Comparison of ENCODE assay signal across 8 mouse cellular contexts in the genomic region with DNA sequence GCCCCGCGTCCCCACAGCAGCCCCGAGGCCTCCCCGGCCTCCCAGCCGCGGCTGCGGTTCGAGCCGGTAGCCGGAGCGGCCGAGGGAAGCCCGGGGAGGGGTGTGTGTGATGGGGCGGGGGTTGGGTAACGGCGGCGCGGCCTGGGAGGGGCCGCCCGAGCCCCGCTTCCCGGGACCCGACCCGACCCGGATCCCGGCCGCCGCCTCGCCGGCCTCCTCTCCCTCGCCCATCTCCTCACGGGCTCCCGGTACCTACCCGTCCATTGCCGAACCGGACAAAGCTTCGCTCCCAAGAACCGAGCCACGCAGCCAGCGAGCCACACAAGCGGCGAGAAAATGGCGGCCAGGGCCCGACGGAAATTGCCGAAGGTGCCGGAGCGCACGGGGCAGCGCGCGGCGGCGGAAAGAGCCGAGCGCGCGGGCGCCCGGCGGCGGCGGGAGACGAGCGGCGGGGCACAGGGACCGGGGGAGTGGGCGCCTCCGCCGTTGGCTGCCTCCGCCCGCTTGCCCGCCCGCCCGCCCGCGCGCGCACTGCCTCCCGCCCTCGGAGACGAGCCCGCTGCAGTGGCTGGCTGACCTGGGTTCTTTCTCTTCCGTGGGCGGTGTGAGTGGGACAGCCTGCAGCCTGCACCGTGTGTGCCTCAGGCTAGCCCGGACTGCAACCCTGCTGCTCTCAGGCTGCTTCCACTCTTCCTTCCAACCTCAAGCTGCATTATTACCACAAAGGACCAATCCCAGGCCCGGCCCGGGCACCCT. TPM values are rescaled to one million over a fixed set of nuclear protein-coding genes. Genes with fewer than 3 reads are reported as not detected.
A peak's percentile ranks its signal among the peaks of the same experiment; 100 is the strongest.
DNase-seq lines count a peak whose midpoint lies in the region; ATAC-seq and TF ChIP-seq lines count a peak whose summit lies in the region.

No protein-coding gene starts in this region.

- peak; percentile 67 for DNase-seq in CH12.LX (ENCODE audit: extremely low read depth)
- DNase-seq in c-Kit-positive CD71-positive TER-119-negative erythroid progenitor cells, embryonic 14.5 days (ENCODE audit: low read depth) = peak; percentile 51
- DNase-seq in forebrain, embryonic 11.5 days (ENCODE audit: low spot score) = peak; percentile 93
- DNase-seq in kidney, postnatal 25 days = peak; percentile 89 to 93
- DNase-seq in liver, embryonic 14.5 days (ENCODE audit: low read depth in 3 of 3, low spot score in 3 of 3) = peak; percentile 51 to 57 (median 51)
- DNase-seq in neural tube, embryonic 10.5 days (ENCODE audit: extremely low spot score, low spot score) = peak; percentile 86

- dilution Hi-C loops in CH12.LX (cut with MboI; ENCODE audit: extremely low pct_ligation_motif_present, extremely low pct_unique_long_range_greater_than_20kb, low sequenced_read_pairs) = no loop called here

- peak overlapping the region; percentile 87 for H3K9ac ChIP-seq in CH12.LX (ENCODE audit: insufficient read depth, low read depth)
- H3K9ac ChIP-seq in forebrain, embryonic 11.5 days (ENCODE audit: low read length) = peak overlapping the region; percentile 100
- H3K9ac ChIP-seq in heart, embryonic 16.5 days (ENCODE audit: low read length) = peak overlapping the region; percentile 99
- H3K9ac ChIP-seq in liver, embryonic 14.5 days (replicated peaks) = peak overlapping the region; percentile 91
- peak overlapping the region; percentile 94 for H3K9ac ChIP-seq in stomach, embryonic 15.5 days

- in situ Hi-C loops in CH12.LX (cut with MboI; ENCODE audit: low pct_ligation_motif_present, low pct_unique_long_range_greater_than_20kb, low sequenced_read_pairs) = no loop called here

- peak; percentile 68; the same call in 1 of the 2 replicates for TF ChIP-seq POLR2A in CH12.LX (IDR thresholded peaks at IDR 0.05; ENCODE audit: low read depth, low read length)

- H3K79me2 ChIP-seq in CH12.LX (replicated peaks; ENCODE audit: control insufficient read depth, extremely low read depth, insufficient read depth, poor library complexity, severe bottlenecking) = peaks cover 30% of the 10 kb centered on the region

- TF ChIP-seq RAD21 in CH12.LX (IDR thresholded peaks at IDR 0.05; ENCODE audit: low read depth, low read length) = no peak

- no peak for TF ChIP-seq CTCF in CH12.LX (conservative IDR thresholded peaks at IDR 0.05 in 1 of 2, IDR thresholded peaks at IDR 0.05 in 1 of 2; ENCODE audit: low read depth in 2 of 2, low read length in 2 of 2)
- TF ChIP-seq CTCF in liver, embryonic 14.5 days (IDR thresholded peaks at IDR 0.05; ENCODE audit: low read depth) = no peak

- peak overlapping the region; percentile 22 for H3K4me2 ChIP-seq in CH12.LX (ENCODE audit: insufficient read depth, low read depth, poor library complexity, severe bottlenecking)
- H3K4me2 ChIP-seq in forebrain, embryonic 11.5 days (ENCODE audit: low read depth, low read length, severe bottlenecking) = peak overlapping the region; percentile 62
- peak overlapping the region; percentile 90 for H3K4me2 ChIP-seq in heart, embryonic 16.5 days (ENCODE audit: low read depth, low read length)
- H3K4me2 ChIP-seq in liver, embryonic 14.5 days (ENCODE audit: low read depth) = peak overlapping the region; percentile 69
- peak overlapping the region; percentile 61 for H3K4me2 ChIP-seq in stomach, embryonic 15.5 days

- H3K4me1 ChIP-seq in CH12.LX (ENCODE audit: control insufficient read depth in 1 of 2, insufficient read depth in 2 of 2) = peaks cover 7 to 26% of the 10 kb centered on the region in 2 experiments
- peaks cover 3% of the 10 kb centered on the region; the same call in 1 of the 2 replicates for H3K4me1 ChIP-seq in forebrain, embryonic 11.5 days (replicated peaks; ENCODE audit: control insufficient read depth, insufficient read depth, low read length)
- H3K4me1 ChIP-seq in heart, embryonic 16.5 days (ENCODE audit: control insufficient read depth, insufficient read depth, low read length) = peaks cover 10% of the 10 kb centered on the region
- H3K4me1 ChIP-seq in liver, embryonic 14.5 days (replicated peaks; ENCODE audit: control insufficient read depth in 2 of 2, insufficient read depth in 2 of 2, low read length in 1 of 2) = peaks cover 3 to 10% of the 10 kb centered on the region in 2 experiments; a peak in 3 of 4 replicates
- peaks cover 3% of the 10 kb centered on the region; the same call in 1 of the 2 replicates for H3K4me1 ChIP-seq in stomach, embryonic 15.5 days

- H3K4me3 ChIP-seq in CH12.LX (replicated peaks in 1 of 3; ENCODE audit: low read depth in 2 of 3, low read length in 2 of 3, poor library complexity in 1 of 3) = peak overlapping the region; percentile 55 to 100 (median 75)
- peak overlapping the region; percentile 97 for H3K4me3 ChIP-seq in forebrain, embryonic 11.5 days (ENCODE audit: low read depth, low read length)
- peak overlapping the region; percentile 92 for H3K4me3 ChIP-seq in heart, embryonic 16.5 days (ENCODE audit: low read length)
- H3K4me3 ChIP-seq in liver, embryonic 14.5 days (ENCODE audit: insufficient read depth in 1 of 2, low read depth in 2 of 2, low read length in 2 of 2) = peak overlapping the region; percentile 68 to 93
- H3K4me3 ChIP-seq in stomach, embryonic 15.5 days (replicated peaks) = peak overlapping the region; percentile 94

- ATAC-seq in forebrain, embryonic 11.5 days (replicated peaks; ENCODE audit: low FRiP score) = peak; percentile 93
- peak; percentile 92 for ATAC-seq in heart, embryonic 16.5 days (replicated peaks; ENCODE audit: extremely low read depth, insufficient read depth, low FRiP score)
- ATAC-seq in liver, embryonic 14.5 days (ENCODE audit: insufficient read depth) = peak; percentile 87
- ATAC-seq in stomach, embryonic 15.5 days (ENCODE audit: insufficient read depth, low FRiP score, low read depth) = peak; percentile 91

- H3K36me3 ChIP-seq in CH12.LX (replicated peaks in 1 of 2; ENCODE audit: control insufficient read depth in 1 of 2, insufficient read depth in 1 of 2, low read length in 1 of 2) = peaks cover 0 to 9% of the 10 kb centered on the region in 2 experiments
- H3K36me3 ChIP-seq in forebrain, embryonic 11.5 days (ENCODE audit: control insufficient read depth, insufficient read depth, low read length) = no peaks in the 10 kb centered on the region
- 0 out of 2 replicates have a peak, but pooled peaks cover 3% of the 10 kb centered on the region for H3K36me3 ChIP-seq in heart, embryonic 16.5 days (ENCODE audit: control insufficient read depth, insufficient read depth)
- H3K36me3 ChIP-seq in liver, embryonic 14.5 days (replicated peaks; ENCODE audit: control insufficient read depth, insufficient read depth, low read depth) = no peaks in the 10 kb centered on the region
- H3K36me3 ChIP-seq in stomach, embryonic 15.5 days = no peaks in the 10 kb centered on the region

- TF ChIP-seq EP300 in CH12.LX (IDR thresholded peaks at IDR 0.05; ENCODE audit: low read length) = no peak
- TF ChIP-seq EP300 in liver, embryonic 14.5 days (IDR thresholded peaks at IDR 0.05; ENCODE audit: low read depth) = no peak

- no peaks in the 10 kb centered on the region for H3K27me3 ChIP-seq in CH12.LX (replicated peaks)
- no peaks in the 10 kb centered on the region for H3K27me3 ChIP-seq in forebrain, embryonic 11.5 days (ENCODE audit: control insufficient read depth, insufficient read depth, low read length)
- no peaks in the 10 kb centered on the region for H3K27me3 ChIP-seq in heart, embryonic 16.5 days (ENCODE audit: control insufficient read depth, insufficient read depth, low read length)
- H3K27me3 ChIP-seq in liver, embryonic 14.5 days (ENCODE audit: control insufficient read depth, insufficient read depth, low read length) = no peaks in the 10 kb centered on the region
- no peaks in the 10 kb centered on the region for H3K27me3 ChIP-seq in stomach, embryonic 15.5 days (replicated peaks)

- H3K27ac ChIP-seq in CH12.LX (ENCODE audit: insufficient read depth, low read depth) = peak overlapping the region; percentile 60
- H3K27ac ChIP-seq in forebrain, embryonic 11.5 days (ENCODE audit: low read depth, low read length) = peak overlapping the region; percentile 98
- H3K27ac ChIP-seq in heart, embryonic 16.5 days (ENCODE audit: low read length) = peak overlapping the region; percentile 97
- H3K27ac ChIP-seq in liver, embryonic 14.5 days = peak overlapping the region; percentile 56
- H3K27ac ChIP-seq in stomach, embryonic 15.5 days = peak overlapping the region; percentile 96

- no peaks in the 10 kb centered on the region for H3K9me3 ChIP-seq in CH12.LX (replicated peaks; ENCODE audit: low read length)
- no peaks in the 10 kb centered on the region for H3K9me3 ChIP-seq in forebrain, embryonic 11.5 days (ENCODE audit: control insufficient read depth, low read length)
- no peaks in the 10 kb centered on the region for H3K9me3 ChIP-seq in heart, embryonic 16.5 days (replicated peaks; ENCODE audit: control insufficient read depth, low read length)
- no peaks in the 10 kb centered on the region for H3K9me3 ChIP-seq in liver, embryonic 14.5 days (ENCODE audit: control insufficient read depth, low read length)
- H3K9me3 ChIP-seq in stomach, embryonic 15.5 days = no peaks in the 10 kb centered on the region

- under 1% methylated on average over 50 of the region's 89 CpGs for WGBS in forebrain, embryonic 11.5 days
- under 1% methylated on average over 64 of the region's 89 CpGs for WGBS in heart, embryonic 16.5 days
- under 1% methylated on average over 71 of the region's 89 CpGs for WGBS in liver, embryonic 14.5 days (ENCODE audit: insufficient replicate concordance)
- under 1% methylated on average over 77 of the region's 89 CpGs for WGBS in stomach, embryonic 15.5 days

TF ChIP-seq in CH12.LX, 34 proteins besides CTCF, POLR2A, EP300 and RAD21 (continues in another document):
- peak; percentile 63; the same call in 1 of the 2 replicates for TF ChIP-seq UBTF (IDR thresholded peaks at IDR 0.05; ENCODE audit: low read depth, low read length)
- 0 out of 2 replicates have a peak, but pooled peaks have one; percentile 0 for TF ChIP-seq MXI1 (IDR thresholded peaks at IDR 0.05; ENCODE audit: low read depth, low read length)
- TF ChIP-seq CHD1 (IDR thresholded peaks at IDR 0.05; ENCODE audit: low read depth, low read length) = no peak
- TF ChIP-seq MYC (IDR thresholded peaks at IDR 0.05; ENCODE audit: low read depth, low read length) = no peak
- TF ChIP-seq MEF2A (IDR thresholded peaks at IDR 0.05; ENCODE audit: borderline replicate concordance, low read depth, low read length) = no peak
- TF ChIP-seq MAX (IDR thresholded peaks at IDR 0.05; ENCODE audit: low read length) = peak; percentile 22; the same call in 1 of the 2 replicates
- peak; percentile 34; the same call in 1 of the 2 replicates for TF ChIP-seq SIN3A (IDR thresholded peaks at IDR 0.05; ENCODE audit: low read length)

RNA-seq across cellular contexts. Expression of gene Ptbp2, which starts 1.1 kb away (rescaled TPM):
- total RNA-seq in CH12.LX (2012; rRNA removed) = 17.2 and 17.7 TPM in 2 replicates
- 35.9 and 47.4 TPM in 2 replicates for total RNA-seq in CH12.LX (2014; rRNA removed)
- polyA plus RNA-seq in CH12.LX (2012; ENCODE audit: insufficient read length, low read depth) = 29.8 and 33.0 TPM in 2 replicates
- 367 and 392 TPM in 2 replicates for polyA plus RNA-seq in forebrain, embryonic 11.5 days (2014; fragmentation: Nextera tagmentation; extraction: Ambion mirVana)
- 42.6 and 48.1 TPM in 2 replicates for polyA plus RNA-seq in heart, embryonic 16.5 days (2015; fragmentation: Nextera tagmentation; extraction: Ambion mirVana)
- polyA plus RNA-seq in liver, embryonic 14.5 days (2012; rRNA removed) = 7.8 and 9.6 TPM in 2 replicates
- 6.3 and 6.4 TPM in 2 replicates for polyA plus RNA-seq in liver, embryonic 14.5 days (2014; fragmentation: Nextera tagmentation; extraction: Ambion mirVana)
- 47.5 and 54.3 TPM in 2 replicates for polyA plus RNA-seq in stomach, embryonic 15.5 days (2015; fragmentation: Nextera tagmentation; extraction: Ambion mirVana)

Comparison
In these comparisons a context has a peak if more than half of its experiments do, and no peak if none do; other contexts are left out.
1. Peak in every context shown above with its lines: DNase-seq, ATAC-seq, H3K4me3 ChIP-seq and H3K27ac ChIP-seq.
2. H3K4me2 ChIP-seq: peak in every context shown above with its lines; median percentile 90 in heart, embryonic 16.5 days; 69 in liver, embryonic 14.5 days; 62 in forebrain, embryonic 11.5 days; 61 in stomach, embryonic 15.5 days; 22 in CH12.LX.